Mouse (Mus musculus): ENCODE measurements at regions not wholly inside any gene's neighbourhood (a gene's known extent, or its start where the extent isn't known, plus 50 kb on each side); places are given as distances from the start of the nearest gene placed in this dataset.

GRCm38 (mm10) chr1:57612171-57612570 lies 161.8 kb upstream of the Spats2l start:
- TF ChIP-seq CTCF (IDR thresholded peaks at IDR 0.05; ENCODE audit: insufficient read depth, low read length) (no peak), POLR2A (IDR thresholded peaks at IDR 0.05; ENCODE audit: borderline replicate concordance, extremely low read depth, low read depth, low read length) (no peak)
